Mouse (Mus musculus) G1E (cell line): ENCODE measurements around the gene Rab21.

Experiments used
- CTCF ChIP-seq: IDR thresholded peaks from 2 replicates; pipeline ENCODE4 v1.5.1; 2012; ENCODE audit warnings: low read depth, low read length, inconsistent platforms, mixed read lengths
- GATA1 ChIP-seq: IDR thresholded peaks from 2 replicates; pipeline ENCODE4 v1.6.1; 2012; ENCODE audit warnings: borderline replicate concordance, low read length, inconsistent platforms, mixed read lengths
- GATA2 ChIP-seq: IDR thresholded peaks from 2 replicates; pipeline ENCODE4 v1.6.1; 2012; ENCODE audit warnings: low read depth, low read length, inconsistent platforms, borderline replicate concordance
- POLR2AphosphoS5 ChIP-seq: IDR thresholded peaks from 2 replicates; pipeline ENCODE4 v1.6.1; 2012; ENCODE audit warnings: low read depth, low read length, inconsistent platforms; ENCODE audit not compliant: insufficient replicate concordance
- TAL1 ChIP-seq: conservative IDR thresholded peaks from 2 replicates; pipeline ENCODE4 v1.6.1; 2012; ENCODE audit warnings: low read depth, low read length, inconsistent platforms, mixed read lengths

DNA sequence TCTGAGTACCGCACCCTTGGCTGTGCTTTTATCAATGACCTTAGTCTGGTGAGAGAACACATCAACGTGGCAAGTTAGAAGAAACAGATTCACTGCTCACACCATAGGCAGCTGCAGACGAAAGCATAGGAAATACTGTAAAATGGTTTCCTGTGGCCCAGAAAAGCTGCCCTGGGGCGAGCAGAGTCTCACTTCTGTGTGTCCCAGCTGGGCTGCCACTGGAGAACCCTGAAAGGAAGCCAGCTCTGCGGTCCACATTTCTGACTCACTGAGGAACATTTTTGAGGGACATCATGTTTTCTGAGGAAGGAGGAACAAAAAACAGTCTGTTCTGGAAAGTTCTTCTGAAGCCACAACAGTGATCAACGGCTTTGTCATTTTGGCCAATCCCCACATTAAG is 13.1 kb upstream of the Rab21 start:
- no peak for TF ChIP-seq CTCF
- TF ChIP-seq GATA1 = no peak
- TF ChIP-seq TAL1 = no peak
- TF ChIP-seq GATA2 = no peak
- TF ChIP-seq POLR2AphosphoS5 = no peak
